Mouse (Mus musculus): Measurements from ENCODE around the gene Cfap126. TPM values are rescaled to one million over a fixed set of nuclear protein-coding genes. Genes with fewer than 3 reads are reported as not detected.
"Not testable (repeated sequence)": the region's sequence is repeated elsewhere in the genome, so short reads cannot be mapped to it uniquely, and the experiment has no call there.

The Cfap126 gene
- polyA plus RNA-seq, 1 experiment from 2014 or later, result 2.7 TPM

DNA sequence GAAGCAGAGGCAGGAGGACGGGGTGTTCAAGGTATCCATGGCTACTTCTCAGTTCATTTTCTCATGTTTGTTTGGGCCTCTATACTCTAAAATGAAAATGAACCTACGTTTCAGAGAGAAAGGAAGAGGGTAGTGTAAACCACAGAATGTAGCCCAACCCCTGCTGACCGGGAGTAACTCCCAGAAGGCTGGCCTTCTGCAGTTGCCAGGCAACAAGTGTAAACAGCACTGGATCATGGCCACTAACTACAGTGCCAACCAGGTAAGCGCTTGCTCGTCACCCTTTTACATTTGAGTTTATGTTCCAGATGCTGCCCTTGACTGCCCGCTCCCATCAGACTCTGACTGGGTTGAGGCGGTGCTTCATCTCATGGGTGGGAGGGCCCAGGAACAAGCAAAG, 9.2 kb downstream of the Cfap126 start:
- DNase-seq (ENCODE audit: low spot score), result no peak

GRCm38 (mm10) chr1:171124398-171124797, 10.7 kb downstream of the Cfap126 start:
- DNase-seq (ENCODE audit: low spot score), result no peak

GRCm38 (mm10) chr1:171129251-171129650, 15.5 kb downstream of the Cfap126 start:
- no peak for DNase-seq (ENCODE audit: low spot score)

DNA sequence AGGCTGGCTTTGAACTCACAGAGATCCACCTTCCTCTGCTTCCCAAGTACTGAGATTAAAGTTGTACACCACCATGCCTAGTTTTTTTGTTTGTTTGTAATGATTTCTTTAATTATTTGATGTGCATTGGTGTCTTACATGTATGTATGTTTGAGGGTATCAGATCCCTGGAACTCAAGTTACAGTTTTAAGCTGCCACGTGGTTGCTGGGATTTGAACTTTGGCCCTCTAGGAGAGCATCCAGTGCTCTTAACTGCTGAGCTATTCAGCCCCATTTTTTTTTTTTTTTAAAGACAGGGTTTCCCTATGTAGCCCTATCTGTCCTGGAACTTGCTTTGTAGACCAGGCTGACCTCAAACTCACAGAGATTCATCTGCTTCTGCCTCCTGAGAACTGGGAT, 17.3 kb downstream of the Cfap126 start:
- DNase-seq (ENCODE audit: low spot score), result no peak

DNA sequence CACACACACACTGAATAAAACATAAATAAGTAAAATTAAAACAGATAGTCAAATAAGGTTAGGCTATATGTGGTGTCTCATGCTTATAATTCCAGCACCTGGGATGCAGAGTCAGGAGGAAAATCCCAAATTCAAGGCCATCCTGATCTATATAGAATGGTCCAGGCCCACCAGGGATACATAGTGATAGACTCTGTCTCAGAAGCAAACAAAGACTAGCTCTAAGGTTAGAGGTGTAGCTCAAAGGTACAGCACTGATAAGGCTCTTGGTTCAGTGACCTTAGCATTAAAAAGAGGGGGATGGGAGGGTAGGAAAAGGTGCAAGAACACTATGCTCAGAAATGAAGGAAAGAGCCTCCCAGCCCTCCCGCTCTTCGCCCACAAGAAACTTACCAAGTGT, 21.9 kb downstream of the Cfap126 start:
- DNase-seq (ENCODE audit: low spot score), result no peak

DNA sequence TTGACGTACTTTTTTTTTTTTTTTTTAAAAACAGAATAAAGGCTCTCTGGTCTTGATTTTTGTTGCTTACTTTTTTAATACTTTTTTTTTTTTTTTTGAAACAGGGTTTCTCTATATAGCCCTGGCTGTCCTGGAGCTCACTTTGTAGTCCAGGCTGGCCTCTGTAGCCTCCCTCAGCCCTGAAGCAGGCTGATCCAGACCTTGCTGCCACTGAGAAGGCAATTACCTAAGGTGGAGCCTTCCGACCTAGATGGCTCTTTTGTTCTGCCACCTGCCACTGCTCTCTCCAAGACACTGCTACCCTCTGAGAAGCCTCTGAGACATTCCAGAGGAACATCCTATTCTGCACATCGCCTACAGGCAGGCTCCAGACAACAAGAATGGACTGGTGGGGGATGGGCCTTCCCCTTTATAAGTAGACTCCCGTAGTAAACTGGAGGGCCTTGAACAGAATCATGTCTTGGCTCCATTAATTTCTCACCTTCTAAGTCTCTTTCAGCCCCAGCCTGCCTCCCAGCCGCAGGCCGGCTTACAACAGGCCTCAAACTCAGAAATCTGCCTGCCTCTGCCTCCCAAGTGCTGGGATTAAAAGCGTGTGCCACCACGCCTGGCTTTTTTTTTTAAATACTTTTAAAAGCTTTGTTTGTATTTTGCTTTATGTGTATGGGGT, 23.9 kb downstream of the Cfap126 start:
- not testable (repeated sequence) for DNase-seq (ENCODE audit: low spot score)

DNA sequence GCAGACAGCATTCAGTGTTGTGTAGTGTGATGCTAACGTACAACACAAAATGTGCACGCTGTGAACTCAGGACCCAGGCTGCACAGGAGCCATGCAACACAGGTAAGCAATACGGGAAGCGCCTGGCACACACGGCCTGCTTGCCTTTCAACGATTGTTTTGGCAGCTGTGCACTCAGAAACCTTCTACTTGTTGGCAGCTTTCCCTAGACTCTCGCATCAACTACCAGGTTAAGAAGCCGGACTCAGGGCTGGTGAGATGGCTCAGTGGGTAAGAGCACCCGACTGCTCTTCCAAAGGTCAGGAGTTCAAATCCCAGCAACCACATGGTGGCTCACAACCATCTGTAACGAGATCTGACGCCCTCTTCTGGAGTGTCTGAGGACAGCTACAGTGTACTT, 29.3 kb downstream of the Cfap126 start:
- not testable (repeated sequence) for DNase-seq (ENCODE audit: low spot score)

DNA sequence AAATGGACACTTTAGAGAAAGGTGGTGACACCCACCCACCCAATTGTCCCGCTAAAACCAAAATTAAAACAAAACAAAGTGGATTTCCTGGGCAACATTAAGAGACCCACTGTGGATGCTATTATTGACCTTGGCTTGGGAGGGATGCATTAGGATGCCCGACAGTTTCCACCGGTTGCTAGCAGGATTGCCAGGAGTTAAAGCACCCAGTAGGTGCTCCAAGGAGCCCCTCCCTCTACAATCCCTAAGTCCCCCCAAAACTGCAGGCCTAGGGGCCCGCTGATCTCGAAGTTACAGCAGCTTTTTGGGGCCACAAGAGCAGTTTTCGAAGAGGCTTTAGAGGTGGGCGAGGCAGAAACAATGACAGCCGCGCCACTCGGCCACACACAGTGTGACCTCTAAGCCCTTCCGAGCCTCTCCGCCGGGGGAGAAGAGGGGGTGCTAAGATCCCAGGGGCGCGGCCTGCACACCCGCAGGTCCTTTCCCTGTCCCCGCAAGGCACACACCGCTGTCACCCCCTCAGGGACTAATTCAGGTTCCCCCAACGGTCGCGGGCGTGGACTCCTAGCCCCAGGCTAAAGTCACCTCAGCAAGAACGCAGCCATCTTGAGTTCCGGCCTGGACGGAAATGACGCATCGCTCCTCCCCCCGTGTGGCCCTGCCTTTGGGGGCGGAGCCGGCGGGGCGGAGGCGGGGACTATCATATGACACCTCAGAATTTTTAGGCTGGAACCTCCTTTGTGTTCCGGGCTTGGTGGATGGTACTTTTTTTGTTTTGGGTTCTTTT, 36.4 kb downstream of the Cfap126 start, which contains the start of the genes Sdhc and Mpz:
Gene Sdhc (minus strand): TSS at position 630 of the 787 bp plus-strand sequence.
Gene Mpz (plus strand): TSS at position 738 of the 787 bp plus-strand sequence.
- peak; percentile 95 for DNase-seq (ENCODE audit: low spot score)

DNA sequence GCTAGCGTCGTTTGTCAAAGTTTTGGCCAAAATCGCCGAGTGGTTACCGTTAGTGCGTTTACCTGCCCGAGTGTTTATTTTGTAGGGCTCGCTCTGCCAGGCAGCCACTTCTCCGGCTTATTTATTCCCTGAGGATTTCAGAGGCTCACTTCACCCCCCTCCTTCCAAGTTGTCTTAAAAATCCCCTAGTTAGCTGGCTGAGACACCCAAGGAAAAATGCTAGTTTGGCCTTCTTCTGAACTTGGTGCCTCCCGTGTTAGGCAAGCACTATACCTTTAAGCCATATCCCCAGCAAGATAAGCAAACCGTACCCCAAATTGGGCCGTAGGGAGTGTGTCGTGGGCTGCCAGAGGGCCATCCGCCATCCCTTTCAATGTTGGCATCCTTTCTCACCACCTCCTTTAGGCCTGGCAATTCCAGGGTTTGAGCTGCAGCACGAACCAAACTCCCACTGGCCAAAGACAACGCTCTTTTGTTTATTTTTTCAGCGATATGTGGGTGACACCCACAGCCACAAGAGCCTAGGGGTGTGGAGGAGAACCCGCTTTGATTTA, 37.2 kb downstream of the Cfap126 start:
- no peak for DNase-seq (ENCODE audit: low spot score)

GRCm38 (mm10) chr1:171151966-171152365, 38.2 kb downstream of the Cfap126 start:
- DNase-seq (ENCODE audit: low spot score), result no peak

DNA sequence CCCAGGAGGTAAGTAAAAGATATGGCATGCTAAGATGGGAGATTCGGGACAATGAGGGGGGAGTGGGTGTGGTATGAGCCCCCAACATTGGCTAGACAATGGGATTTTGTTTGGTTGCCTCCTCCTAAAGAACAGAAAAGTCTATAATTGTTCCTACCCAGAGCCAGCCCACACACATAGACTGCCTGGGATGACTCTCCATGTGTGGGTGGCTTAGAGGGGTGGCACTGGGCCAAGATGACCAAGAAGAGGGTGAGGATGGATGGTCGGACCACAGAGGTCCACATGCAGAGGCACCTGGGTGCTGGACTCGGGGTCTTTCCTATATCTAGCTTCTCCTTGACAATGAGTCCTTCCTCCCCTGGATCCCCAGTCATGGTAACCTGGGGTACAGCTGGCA, 42.9 kb downstream of the Cfap126 start:
- DNase-seq (ENCODE audit: low spot score), result no peak

- no peak for DNase-seq (ENCODE audit: low spot score)
Measured at GRCm38 (mm10) chr1:171157965-171158364, 44.2 kb downstream of the Cfap126 start.

- no peak for DNase-seq (ENCODE audit: low spot score)
Measured at GRCm38 (mm10) chr1:171159485-171159975, 45.8 kb downstream of the Cfap126 start.

DNA sequence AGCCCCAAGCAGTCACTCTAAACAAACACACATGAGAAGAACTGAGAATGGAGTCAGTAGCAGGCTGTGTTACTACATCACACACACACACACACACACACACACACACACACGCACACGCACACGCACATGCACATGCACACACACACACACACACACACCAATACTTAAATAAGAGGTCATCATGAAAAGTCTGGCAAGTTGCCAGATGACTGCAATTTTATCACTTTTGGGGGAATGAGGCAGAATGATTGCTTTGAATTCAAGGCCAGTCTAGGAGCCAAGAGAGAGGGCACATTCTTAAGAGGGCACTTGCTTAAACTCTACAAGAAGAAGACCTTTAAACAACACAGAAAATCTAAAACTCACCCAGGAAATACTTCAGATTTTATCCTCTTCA, 48.8 kb downstream of the Cfap126 start:
- DNase-seq (ENCODE audit: low spot score), result no peak

DNA sequence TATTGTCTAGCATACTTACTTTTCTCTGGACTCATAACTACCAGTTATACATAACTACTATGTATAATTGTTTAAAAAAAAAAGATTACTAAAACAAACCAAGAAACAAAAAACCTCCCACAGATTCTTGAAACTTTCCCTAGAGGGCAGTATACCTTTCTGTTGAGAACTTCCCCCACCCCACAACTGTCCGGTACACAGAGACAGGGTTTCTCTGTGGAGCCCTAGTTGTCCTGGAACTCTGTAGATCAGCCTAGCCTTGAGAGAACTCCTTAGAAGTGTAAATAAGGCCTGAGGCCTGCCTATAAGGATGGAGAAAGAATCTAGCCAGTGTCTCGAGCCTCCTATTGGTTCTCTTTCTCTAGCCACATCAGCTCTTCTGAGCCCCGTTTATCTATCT, 50.5 kb downstream of the Cfap126 start:
- DNase-seq (ENCODE audit: low spot score), result peak; percentile 18

- DNase-seq (ENCODE audit: low spot score), result no peak
Measured at GRCm38 (mm10) chr1:171165629-171166345, 52.1 kb downstream of the Cfap126 start.

DNA sequence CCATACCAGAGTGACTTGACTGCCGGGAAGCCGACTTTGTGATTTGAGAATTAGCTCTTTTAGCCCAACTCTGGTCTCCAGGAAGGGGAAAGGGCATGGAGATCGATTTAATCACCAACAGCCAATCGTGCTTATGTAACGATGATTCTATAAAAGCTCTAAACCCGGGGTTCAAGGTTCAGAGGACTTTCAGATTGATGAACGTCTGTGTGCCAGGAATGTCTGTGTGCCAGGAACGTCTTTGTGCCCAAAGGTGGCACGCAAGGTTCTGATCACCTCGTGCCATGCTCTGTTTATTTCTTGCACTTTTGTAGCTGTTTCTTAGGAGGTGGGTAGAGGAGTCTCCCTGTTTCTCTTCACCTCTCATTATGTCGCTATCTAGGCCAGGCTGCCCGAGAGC, 55.2 kb downstream of the Cfap126 start:
- DNase-seq (ENCODE audit: low spot score), result no peak

DNA sequence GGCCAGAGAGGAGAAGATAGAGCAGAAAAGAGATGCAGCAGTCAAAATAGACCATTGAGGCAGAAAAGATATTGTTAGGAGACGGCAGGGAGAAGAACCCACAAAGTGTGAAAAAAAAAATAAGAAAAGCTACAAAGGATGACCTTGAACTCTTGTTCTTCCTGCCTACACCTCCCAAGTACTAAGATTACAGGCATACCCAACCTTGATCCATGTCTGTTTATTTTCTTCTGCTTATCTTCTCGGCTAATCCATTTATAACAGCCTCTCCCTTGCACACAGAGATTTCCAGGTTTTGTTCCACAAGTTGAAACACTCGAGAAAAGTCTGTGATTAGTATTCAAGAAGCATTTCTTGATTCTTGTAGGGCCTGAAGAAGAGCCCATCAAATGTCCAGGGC, 56.2 kb downstream of the Cfap126 start:
- DNase-seq (ENCODE audit: low spot score), result no peak

DNA sequence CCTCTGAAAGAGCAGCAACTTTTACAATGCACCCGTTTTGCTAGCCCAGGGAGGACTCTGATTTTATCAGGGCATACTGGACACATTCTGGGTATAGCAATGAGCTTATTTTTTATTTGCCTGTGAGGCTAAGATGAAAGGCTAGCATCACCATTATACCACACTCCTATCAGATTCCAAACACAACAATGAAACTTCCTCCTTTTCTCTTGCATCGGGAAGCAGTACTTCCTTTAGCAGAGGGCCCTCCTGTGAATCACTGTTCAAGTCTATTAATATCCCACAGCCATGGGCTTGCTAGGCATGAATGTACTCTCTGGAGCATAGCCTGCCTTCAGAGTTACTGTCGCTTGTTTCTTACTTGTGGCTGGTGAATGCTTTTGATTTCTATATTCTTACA, 57.4 kb downstream of the Cfap126 start:
- no peak for DNase-seq (ENCODE audit: low spot score)

GRCm38 (mm10) chr1:171172779-171173178, 59.1 kb downstream of the Cfap126 start:
- no peak for DNase-seq (ENCODE audit: low spot score)

Measured in thymus, postnatal 0 days (tissue).